Mouse (Mus musculus): ENCODE results near the gene Pld1. TPM values are rescaled to one million over a fixed set of nuclear protein-coding genes. Genes with fewer than 3 reads are reported as not detected.

The Pld1 gene
- polyA plus RNA-seq, 1 experiment from 2014 or later = 8.6 TPM

DNA sequence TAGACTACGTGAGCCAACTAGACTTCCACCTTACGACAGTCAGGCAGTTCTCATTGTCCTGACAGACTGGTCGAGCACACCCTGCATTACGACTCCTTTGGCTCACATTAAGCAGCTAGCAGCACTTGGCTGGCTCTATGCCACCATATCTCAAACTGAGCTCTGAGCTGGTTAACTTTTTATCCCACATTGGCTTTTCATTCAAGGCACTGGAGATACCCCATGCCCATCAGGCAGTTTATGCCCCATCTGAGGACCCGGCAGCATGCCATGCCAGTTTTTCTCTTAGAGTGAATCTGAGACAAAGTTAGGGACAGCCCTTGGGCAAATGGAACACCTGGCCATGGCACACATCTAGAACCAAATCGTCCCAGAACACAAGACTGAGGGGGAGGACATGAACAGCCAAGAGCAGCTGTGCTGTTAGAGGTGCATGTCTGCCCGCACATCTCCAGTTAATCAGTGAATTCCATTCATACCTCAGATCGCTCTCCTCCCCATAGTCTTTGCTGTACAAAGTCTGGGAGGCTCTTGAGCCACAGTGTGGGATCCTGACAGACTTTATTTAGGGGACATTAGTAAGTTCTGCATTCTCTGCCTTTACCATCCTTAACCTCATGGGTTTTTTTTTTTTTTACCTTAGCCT, 49.5 kb downstream of the Pld1 start:
- WGBS = 59% methylated on average over 8 of the region's 8 CpGs
- H3K9ac ChIP-seq (ENCODE audit: low read depth, low read length) = no peak overlapping the region
- DNase-seq (ENCODE audit: low spot score) (peak; percentile 28), ATAC-seq (ENCODE audit: low read depth) (no peak)
- H3K9me3 ChIP-seq (ENCODE audit: control insufficient read depth, low read length) = no peaks in the 10 kb centered on the region
- peaks cover 4% of the 10 kb centered on the region; the same call in 1 of the 2 replicates for H3K4me1 ChIP-seq (ENCODE audit: control insufficient read depth, insufficient read depth, low read length)
- 0 out of 2 replicates have a peak overlapping the region, but pooled peaks have one; percentile 17 for H3K27ac ChIP-seq (replicated peaks; ENCODE audit: low read depth, low read length)
- no peaks in the 10 kb centered on the region for H3K27me3 ChIP-seq (replicated peaks; ENCODE audit: control insufficient read depth, insufficient read depth, low read length)
- no peaks in the 10 kb centered on the region for H3K36me3 ChIP-seq (ENCODE audit: control insufficient read depth, insufficient read depth, low read length)
- H3K4me2 ChIP-seq (ENCODE audit: low read depth, low read length) = no peak overlapping the region
- no peak overlapping the region for H3K4me3 ChIP-seq (ENCODE audit: low read depth, low read length)

DNA sequence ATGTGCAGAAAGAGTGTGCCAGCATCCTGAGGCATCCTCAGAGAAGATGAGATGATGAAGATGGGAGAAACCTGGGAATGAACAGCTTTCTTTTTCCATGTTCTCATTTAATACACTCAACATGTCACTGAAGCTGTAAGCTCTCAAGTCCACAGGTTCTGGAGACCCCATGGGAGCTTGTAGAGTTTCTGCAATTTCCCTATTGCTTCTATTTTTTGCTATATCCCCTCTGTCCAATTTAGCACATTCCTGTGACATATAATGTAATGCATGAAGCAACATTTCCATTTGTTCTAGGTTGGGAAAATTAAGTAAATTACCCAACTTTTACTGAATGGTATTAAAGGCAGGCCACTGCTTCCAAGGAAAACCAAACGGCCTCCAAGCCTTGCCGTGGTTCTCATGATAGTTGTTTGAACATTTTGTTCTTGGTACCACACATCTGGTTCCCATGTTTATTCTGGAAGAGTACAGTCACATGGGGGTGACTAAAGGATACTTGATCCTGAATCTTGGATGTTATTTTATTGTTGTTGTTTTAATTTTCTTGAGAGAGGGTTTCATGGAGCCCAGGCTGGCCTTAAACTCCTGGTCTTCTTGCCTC, 52.7 kb downstream of the Pld1 start:
- Histone ChIP-seq H3K9ac (ENCODE audit: low read depth, low read length) (no peak overlapping the region), H3K27ac (replicated peaks; ENCODE audit: low read depth, low read length) (no peak overlapping the region), H3K4me1 (ENCODE audit: control insufficient read depth, insufficient read depth, low read length) (peaks cover 4% of the 10 kb centered on the region; the same call in 1 of the 2 replicates), H3K9me3 (ENCODE audit: control insufficient read depth, low read length) (no peaks in the 10 kb centered on the region), H3K36me3 (ENCODE audit: control insufficient read depth, insufficient read depth, low read length) (no peaks in the 10 kb centered on the region), H3K27me3 (replicated peaks; ENCODE audit: control insufficient read depth, insufficient read depth, low read length) (no peaks in the 10 kb centered on the region), H3K4me3 (ENCODE audit: low read depth, low read length) (no peak overlapping the region), H3K4me2 (ENCODE audit: low read depth, low read length) (no peak overlapping the region)
- DNase-seq (ENCODE audit: low spot score) = peak; percentile 27
- 42% methylated on average over 2 of the region's 2 CpGs for WGBS
- no peak for ATAC-seq (ENCODE audit: low read depth)

DNA sequence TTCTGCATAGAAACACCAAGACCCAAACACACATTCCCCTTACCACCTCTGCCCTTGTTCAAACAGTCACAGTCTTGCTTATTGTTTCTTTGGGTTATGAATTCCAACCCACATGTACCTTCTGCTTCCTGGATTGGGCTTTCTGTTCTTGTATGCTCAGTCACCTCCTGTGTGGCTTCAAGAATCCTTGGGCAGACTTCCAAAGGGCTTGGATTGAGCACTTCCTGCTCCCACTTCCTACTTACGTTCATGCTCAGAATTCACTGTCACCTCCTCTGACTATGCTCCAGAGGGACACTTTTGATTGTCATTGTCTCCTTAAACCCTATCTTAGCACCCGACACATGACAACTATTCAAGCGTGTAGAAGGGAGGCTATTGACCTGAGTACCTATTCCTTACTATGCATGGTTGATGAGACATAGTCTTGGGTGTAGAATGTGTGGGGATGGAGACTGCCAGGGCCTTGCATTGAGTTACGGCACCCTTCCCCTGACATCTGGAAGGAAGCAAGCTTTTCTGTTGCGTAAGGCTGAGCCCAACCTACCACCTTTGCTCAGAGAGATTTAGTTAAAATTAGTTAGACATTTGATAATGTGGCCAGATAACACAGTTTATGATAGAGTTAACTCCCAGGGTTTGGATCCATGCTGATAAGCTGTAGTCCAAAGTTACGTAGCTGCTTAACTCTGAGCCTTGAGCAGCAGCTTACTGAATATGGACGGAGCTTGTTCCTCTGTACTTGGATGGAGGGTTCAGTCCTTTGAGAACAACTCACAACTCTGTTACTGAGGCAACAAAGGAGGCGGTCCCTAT, 55.9 kb downstream of the Pld1 start:
- Histone ChIP-seq H3K9me3 (ENCODE audit: control insufficient read depth, low read length) (no peaks in the 10 kb centered on the region), H3K4me2 (ENCODE audit: low read depth, low read length) (no peak overlapping the region), H3K36me3 (ENCODE audit: control insufficient read depth, insufficient read depth, low read length) (no peaks in the 10 kb centered on the region), H3K4me3 (ENCODE audit: low read depth, low read length) (no peak overlapping the region), H3K27ac (replicated peaks; ENCODE audit: low read depth, low read length) (no peak overlapping the region), H3K9ac (ENCODE audit: low read depth, low read length) (no peak overlapping the region), H3K4me1 (ENCODE audit: control insufficient read depth, insufficient read depth, low read length) (no peaks in the 10 kb centered on the region), H3K27me3 (replicated peaks; ENCODE audit: control insufficient read depth, insufficient read depth, low read length) (no peaks in the 10 kb centered on the region)
- 91% methylated on average over 8 of the region's 8 CpGs for WGBS
- ATAC-seq (ENCODE audit: low read depth) = no peak
- DNase-seq (ENCODE audit: low spot score) = no peak

DNA sequence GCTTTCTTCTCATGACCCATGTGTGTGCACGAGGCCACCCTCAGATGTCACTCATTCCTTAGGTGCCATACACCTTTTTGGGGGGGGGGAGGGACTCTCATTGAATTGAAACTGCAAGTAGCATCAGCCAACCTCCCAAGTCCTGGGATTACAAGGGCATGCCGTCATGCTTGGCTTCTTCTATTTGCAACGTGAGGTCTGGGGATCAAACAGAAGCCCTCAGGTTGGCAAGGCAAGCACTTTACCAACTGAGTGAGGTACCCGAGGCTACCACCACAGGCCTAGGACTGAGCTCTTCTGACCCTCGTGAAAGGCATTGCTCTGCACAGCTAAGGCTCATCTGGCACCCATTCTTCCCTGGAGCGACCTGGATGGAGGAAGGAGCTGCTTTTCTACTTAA, 65.8 kb downstream of the Pld1 start:
- Histone ChIP-seq H3K9me3 (ENCODE audit: control insufficient read depth, low read length) (no peaks in the 10 kb centered on the region), H3K4me2 (ENCODE audit: low read depth, low read length) (no peak overlapping the region), H3K27ac (replicated peaks; ENCODE audit: low read depth, low read length) (no peak overlapping the region), H3K9ac (ENCODE audit: low read depth, low read length) (no peak overlapping the region), H3K4me3 (ENCODE audit: low read depth, low read length) (no peak overlapping the region), H3K4me1 (ENCODE audit: control insufficient read depth, insufficient read depth, low read length) (no peaks in the 10 kb centered on the region), H3K36me3 (ENCODE audit: control insufficient read depth, insufficient read depth, low read length) (no peaks in the 10 kb centered on the region), H3K27me3 (replicated peaks; ENCODE audit: control insufficient read depth, insufficient read depth, low read length) (no peaks in the 10 kb centered on the region)
- ATAC-seq (ENCODE audit: low read depth) (no peak), DNase-seq (ENCODE audit: low spot score) (no peak)
- 68% methylated on average over 6 of the region's 6 CpGs for WGBS

- ATAC-seq (ENCODE audit: low read depth) (no peak), DNase-seq (ENCODE audit: low spot score) (no peak)
- no peak overlapping the region for H3K4me3 ChIP-seq (ENCODE audit: low read depth, low read length)
- 86% methylated on average over 11 of the region's 11 CpGs for WGBS
- no peak overlapping the region for H3K27ac ChIP-seq (replicated peaks; ENCODE audit: low read depth, low read length)
- H3K9ac ChIP-seq (ENCODE audit: low read depth, low read length) = no peak overlapping the region
- H3K36me3 ChIP-seq (ENCODE audit: control insufficient read depth, insufficient read depth, low read length) = no peaks in the 10 kb centered on the region
- H3K9me3 ChIP-seq (ENCODE audit: control insufficient read depth, low read length) = no peaks in the 10 kb centered on the region
- H3K4me2 ChIP-seq (ENCODE audit: low read depth, low read length) = no peak overlapping the region
- no peaks in the 10 kb centered on the region for H3K27me3 ChIP-seq (replicated peaks; ENCODE audit: control insufficient read depth, insufficient read depth, low read length)
- H3K4me1 ChIP-seq (ENCODE audit: control insufficient read depth, insufficient read depth, low read length) = no peaks in the 10 kb centered on the region
Measured at GRCm38 (mm10) chr3:28007684-28008083, 69.2 kb downstream of the Pld1 start.

- 46% methylated on average over 4 of the region's 4 CpGs for WGBS
- peak; percentile 87 for ATAC-seq (ENCODE audit: low read depth)
- peak; percentile 90 for DNase-seq (ENCODE audit: low spot score)
Measured at GRCm38 (mm10) chr3:28008369-28008768, 69.9 kb downstream of the Pld1 start.

GRCm38 (mm10) chr3:28012177-28012576, 73.7 kb downstream of the Pld1 start:
- ATAC-seq (ENCODE audit: low read depth) (no peak), DNase-seq (ENCODE audit: low spot score) (no peak)
- H3K36me3 ChIP-seq (ENCODE audit: control insufficient read depth, insufficient read depth, low read length) = no peaks in the 10 kb centered on the region
- no peak overlapping the region for H3K4me3 ChIP-seq (ENCODE audit: low read depth, low read length)
- H3K4me1 ChIP-seq (ENCODE audit: control insufficient read depth, insufficient read depth, low read length) = peaks cover 3% of the 10 kb centered on the region; the same call in 1 of the 2 replicates
- no peaks in the 10 kb centered on the region for H3K27me3 ChIP-seq (replicated peaks; ENCODE audit: control insufficient read depth, insufficient read depth, low read length)
- 79% methylated on average over 7 of the region's 7 CpGs for WGBS
- no peak overlapping the region for H3K27ac ChIP-seq (replicated peaks; ENCODE audit: low read depth, low read length)
- no peak overlapping the region for H3K4me2 ChIP-seq (ENCODE audit: low read depth, low read length)
- no peaks in the 10 kb centered on the region for H3K9me3 ChIP-seq (ENCODE audit: control insufficient read depth, low read length)
- no peak overlapping the region for H3K9ac ChIP-seq (ENCODE audit: low read depth, low read length)

More at GRCm38 (mm10) chr3:28008369-28008768, 69.9 kb downstream of the Pld1 start:
- Histone ChIP-seq H3K9ac (ENCODE audit: low read depth, low read length) (no peak overlapping the region), H3K4me1 (ENCODE audit: control insufficient read depth, insufficient read depth, low read length) (peaks cover 2% of the 10 kb centered on the region; the same call in 1 of the 2 replicates), H3K4me2 (ENCODE audit: low read depth, low read length) (no peak overlapping the region), H3K27ac (replicated peaks; ENCODE audit: low read depth, low read length) (peak overlapping the region; percentile 45), H3K9me3 (ENCODE audit: control insufficient read depth, low read length) (no peaks in the 10 kb centered on the region), H3K27me3 (replicated peaks; ENCODE audit: control insufficient read depth, insufficient read depth, low read length) (no peaks in the 10 kb centered on the region), H3K4me3 (ENCODE audit: low read depth, low read length) (no peak overlapping the region), H3K36me3 (ENCODE audit: control insufficient read depth, insufficient read depth, low read length) (no peaks in the 10 kb centered on the region)

DNA sequence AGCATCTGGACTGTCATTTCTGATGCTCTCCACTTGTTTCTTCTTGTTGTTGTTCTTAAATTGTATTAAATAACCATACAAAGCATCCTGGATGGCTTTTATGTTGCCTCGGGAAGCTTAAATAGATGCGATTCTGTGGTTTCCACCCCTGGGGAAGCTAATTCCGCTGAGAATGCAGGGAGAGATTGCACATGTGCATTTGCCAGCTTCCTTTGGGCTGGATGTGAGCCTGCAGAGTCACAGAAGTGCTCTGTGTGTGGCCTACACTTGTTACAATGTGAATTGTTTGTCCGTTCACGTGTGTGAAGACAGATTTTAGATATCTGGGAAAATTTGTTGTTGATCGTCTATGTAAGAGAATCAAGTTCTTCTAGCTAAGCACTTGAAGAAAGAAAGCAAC, 74.9 kb downstream of the Pld1 start:
- Histone ChIP-seq H3K4me3 (ENCODE audit: low read depth, low read length) (no peak overlapping the region), H3K27me3 (replicated peaks; ENCODE audit: control insufficient read depth, insufficient read depth, low read length) (no peaks in the 10 kb centered on the region), H3K9me3 (ENCODE audit: control insufficient read depth, low read length) (no peaks in the 10 kb centered on the region), H3K4me1 (ENCODE audit: control insufficient read depth, insufficient read depth, low read length) (peaks cover 3% of the 10 kb centered on the region; the same call in 1 of the 2 replicates), H3K4me2 (ENCODE audit: low read depth, low read length) (no peak overlapping the region), H3K36me3 (ENCODE audit: control insufficient read depth, insufficient read depth, low read length) (no peaks in the 10 kb centered on the region), H3K27ac (replicated peaks; ENCODE audit: low read depth, low read length) (no peak overlapping the region), H3K9ac (ENCODE audit: low read depth, low read length) (no peak overlapping the region)
- WGBS = 49% methylated on average over 6 of the region's 6 CpGs
- no peak for ATAC-seq (ENCODE audit: low read depth)
- peak; percentile 45 for DNase-seq (ENCODE audit: low spot score)
